Mouse (Mus musculus) liver, embryonic 15.5 days (tissue): ENCODE data around the gene Ccnd1. TPM values are rescaled to one million over a fixed set of nuclear protein-coding genes. Genes with fewer than 3 reads are reported as not detected.
"Not testable (repeated sequence)": the region's sequence is repeated elsewhere in the genome, so short reads cannot be mapped to it uniquely, and the experiment has no call there.

Source experiments
- ATAC-seq: fragments of 200-750 bp; cut with Nextera tagmentation; 2 replicates; pipeline ENCODE4 v1.8.0; 2017; ENCODE audit warnings: moderate number of reproducible peaks, mild to moderate bottlenecking, moderate library complexity; ENCODE audit not compliant: insufficient read depth
- H3K27ac ChIP-seq: fragments of 300-500 bp; sonication (generic); replicated peaks from 2 replicates; pipeline ENCODE4 v1.5.1; 2015; ENCODE audit warnings: mild to moderate bottlenecking, inconsistent platforms
- H3K27me3 ChIP-seq: fragments of 300-500 bp; sonication (generic); 2 replicates; pipeline ENCODE4 v1.6.1; 2015; ENCODE audit warnings: mild to moderate bottlenecking, inconsistent platforms
- H3K36me3 ChIP-seq: fragments of 300-500 bp; sonication (generic); replicated peaks from 2 replicates; pipeline ENCODE4 v1.6.1; 2015; ENCODE audit warnings: moderate library complexity, mild to moderate bottlenecking, inconsistent platforms
- H3K4me1 ChIP-seq: fragments of 300-500 bp; sonication (generic); replicated peaks from 2 replicates; pipeline ENCODE4 v1.6.1; 2015; ENCODE audit warnings: inconsistent platforms
- H3K4me2 ChIP-seq: fragments of 300-500 bp; sonication (generic); 2 replicates; pipeline ENCODE4 v1.6.1; 2015; ENCODE audit warnings: moderate library complexity, mild to moderate bottlenecking, inconsistent platforms
- H3K4me3 ChIP-seq: fragments of 300-500 bp; sonication (generic); replicated peaks from 2 replicates; pipeline ENCODE4 v1.5.1; 2015; ENCODE audit warnings: mild to moderate bottlenecking, inconsistent platforms
- H3K9ac ChIP-seq: fragments of 300-500 bp; sonication (generic); 2 replicates; pipeline ENCODE4 v1.6.1; 2015; ENCODE audit warnings: moderate library complexity, mild to moderate bottlenecking, inconsistent platforms
- H3K9me3 ChIP-seq: fragments of 300-500 bp; sonication (generic); replicated peaks from 2 replicates; pipeline ENCODE4 v1.6.1; 2016; ENCODE audit warnings: inconsistent platforms
- WGBS: fragments of 180-500 bp; shearing (Covaris S2); methylation state at CpG from one replicate; pipeline ENCODE4 v1.1.7; 2015; ENCODE audit warnings: mixed read lengths; ENCODE audit not compliant: insufficient replicate concordance; 5-methylcytosine and 5-hydroxymethylcytosine counted together
- polyA plus RNA-seq: library from polyadenylated mRNA; unstranded; fragments of >200 nt; fragmentation: Nextera tagmentation; extraction: Ambion mirVana; gene quantifications from 2 replicates; pipeline ENCODE4 v1.2.1, GENCODE M21; 2015

The Ccnd1 gene
- polyA plus RNA-seq, 1 experiment from 2014 or later, result 24.5 TPM

DNA sequence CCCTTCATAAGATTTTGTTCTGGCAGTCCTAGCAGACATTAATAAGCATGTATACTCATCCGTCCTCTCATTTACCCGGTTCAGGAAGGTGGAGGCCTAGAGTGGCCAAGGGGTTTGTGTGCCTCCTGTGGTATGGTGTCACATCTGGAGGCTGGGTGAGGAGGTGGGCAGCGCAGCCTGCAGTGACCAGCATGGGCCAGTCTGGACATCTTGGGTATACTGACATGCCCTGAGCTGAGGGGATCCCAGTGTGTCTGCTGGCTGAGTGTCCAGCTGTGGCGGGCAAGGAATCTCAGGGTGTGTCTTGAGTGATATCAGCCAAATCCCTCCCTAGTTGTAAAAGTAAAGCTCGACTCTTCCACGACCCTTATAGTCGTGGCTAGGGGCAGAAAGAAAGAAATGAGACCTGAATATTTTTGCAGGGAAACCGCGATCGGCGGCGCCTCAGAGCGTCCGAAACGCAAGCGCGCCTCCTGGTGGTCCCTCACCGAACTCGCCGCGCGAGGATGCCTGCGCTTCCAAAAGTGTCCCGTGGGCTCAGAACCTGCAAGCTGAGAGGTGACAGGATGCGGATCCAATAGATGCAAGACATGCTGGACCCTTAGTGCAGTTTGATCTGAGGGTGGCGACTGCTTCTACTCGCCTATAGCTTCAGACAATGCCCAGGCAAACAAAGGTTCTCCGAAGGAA is 32.9 kb downstream of the Ccnd1 start:
- H3K36me3 ChIP-seq, result no peaks in the 10 kb centered on the region
- WGBS, result 9% methylated on average over 28 of the region's 28 CpGs
- no peaks in the 10 kb centered on the region for H3K9me3 ChIP-seq
- H3K4me1 ChIP-seq, result peaks cover 8% of the 10 kb centered on the region; the same call in 1 of the 2 replicates
- ATAC-seq, result no peak
- peak overlapping the region; percentile 24 for H3K4me2 ChIP-seq
- no peak overlapping the region for H3K9ac ChIP-seq
- H3K4me3 ChIP-seq, result no peak overlapping the region
- peaks cover 41% of the 10 kb centered on the region for H3K27me3 ChIP-seq
- H3K27ac ChIP-seq, result no peak overlapping the region

DNA sequence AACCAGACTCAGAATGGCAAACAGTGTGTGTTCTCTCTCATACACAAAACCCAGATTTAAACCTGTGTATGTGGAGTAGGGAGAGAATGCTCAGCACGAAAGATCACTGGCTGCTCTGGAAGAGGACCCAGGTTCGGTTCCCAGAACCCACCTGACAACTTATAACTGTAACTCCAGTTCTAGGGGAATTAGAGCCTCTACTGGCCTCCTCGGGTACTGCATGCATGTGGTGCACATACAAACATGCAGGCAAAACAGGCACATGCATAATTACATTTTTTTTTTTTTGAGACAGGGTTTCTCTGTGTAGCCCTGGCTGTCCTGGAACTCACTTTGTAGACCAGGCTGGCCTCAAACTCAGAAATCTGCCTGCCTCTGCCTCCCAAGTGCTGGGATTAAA is 34.2 kb downstream of the Ccnd1 start:
- 68% methylated on average over 3 of the region's 3 CpGs for WGBS
- ATAC-seq, H3K9ac ChIP-seq, H3K4me2 ChIP-seq, H3K9me3 ChIP-seq, H3K27ac ChIP-seq, H3K36me3 ChIP-seq, H3K4me1 ChIP-seq, H3K4me3 ChIP-seq: not testable (repeated sequence)
- peaks cover 46% of the 10 kb centered on the region for H3K27me3 ChIP-seq

DNA sequence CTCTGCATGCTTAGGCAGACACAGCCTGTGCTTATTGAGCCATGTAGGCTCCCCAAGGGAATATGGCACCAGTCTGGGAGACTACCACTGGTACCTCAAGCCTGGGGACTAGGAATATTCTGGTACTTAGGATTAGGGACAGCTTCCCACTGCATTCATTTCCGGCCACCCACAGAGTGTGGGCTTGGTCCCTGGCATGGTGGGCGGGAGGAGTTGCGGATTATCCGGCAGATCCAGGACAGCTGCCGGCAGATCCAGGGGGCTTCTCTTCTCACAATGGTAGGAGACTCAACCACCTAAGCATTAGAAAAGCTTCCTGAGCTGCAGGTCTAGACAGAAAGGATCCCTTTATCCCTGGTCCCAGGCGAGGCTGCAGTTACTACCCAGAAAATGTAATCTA is 41.2 kb downstream of the Ccnd1 start:
- Histone ChIP-seq H3K9ac (no peak overlapping the region), H3K27me3 (peaks cover 83% of the 10 kb centered on the region), H3K36me3 (no peaks in the 10 kb centered on the region), H3K4me2 (no peak overlapping the region), H3K4me1 (peaks cover 23% of the 10 kb centered on the region), H3K9me3 (no peaks in the 10 kb centered on the region), H3K27ac (no peak overlapping the region), H3K4me3 (no peak overlapping the region)
- WGBS, result 53% methylated on average over 6 of the region's 6 CpGs
- no peak for ATAC-seq

DNA sequence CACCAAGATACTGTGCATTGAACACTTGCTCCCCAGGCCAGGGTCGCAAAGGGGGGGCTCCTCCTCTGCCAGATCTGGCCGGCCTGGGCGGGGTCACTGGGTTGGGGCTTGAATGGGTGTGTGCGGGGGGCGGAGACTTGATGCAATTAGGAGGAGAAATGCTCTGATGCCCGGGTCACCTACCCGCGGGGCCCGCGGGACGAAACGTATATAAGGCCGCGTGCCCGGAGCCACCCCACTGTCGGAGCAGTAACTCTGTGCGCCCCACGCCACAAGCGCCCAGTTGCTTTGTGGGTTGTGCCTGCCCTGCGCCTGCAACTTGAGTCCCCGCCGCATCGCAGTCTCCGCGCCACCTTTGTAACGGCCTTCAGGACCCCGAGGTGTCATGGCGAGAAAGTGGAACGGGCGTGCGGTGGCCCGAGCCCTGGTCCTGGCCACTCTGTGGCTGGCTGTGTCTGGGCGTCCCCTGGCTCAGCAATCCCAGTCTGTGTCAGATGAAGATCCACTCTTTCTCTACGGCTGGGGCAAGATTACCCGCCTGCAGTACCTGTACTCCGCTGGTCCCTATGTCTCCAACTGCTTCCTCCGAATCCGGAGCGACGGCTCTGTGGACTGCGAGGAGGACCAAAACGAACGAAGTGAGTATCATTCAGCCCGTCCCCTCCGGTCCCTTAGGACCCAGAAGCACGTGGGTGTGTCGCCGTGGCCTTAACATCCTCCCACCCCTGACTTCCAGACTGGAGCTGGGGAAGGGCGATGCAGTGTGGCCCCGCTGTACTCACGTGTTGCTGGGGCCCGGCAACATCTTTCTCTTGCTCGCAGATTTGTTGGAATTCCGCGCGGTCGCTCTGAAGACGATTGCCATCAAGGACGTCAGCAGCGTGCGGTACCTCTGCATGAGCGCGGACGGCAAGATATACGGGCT is 43.2 kb downstream of the Ccnd1 start, which contains the start of gene Fgf15:
Gene Fgf15, plus strand, starts transcription at position 238 of the 925 bp plus-strand sequence.
- H3K36me3 ChIP-seq, result no peaks in the 10 kb centered on the region
- H3K9ac ChIP-seq, result peak within 1 kb of the TSS; percentile 18; the same call in 1 of the 2 replicates
- peaks cover 23% of the 10 kb centered on the region for H3K4me1 ChIP-seq
- H3K4me2 ChIP-seq, result peak within 1 kb of the TSS; percentile 69
- H3K9me3 ChIP-seq, result no peaks in the 10 kb centered on the region
- no peak for ATAC-seq
- H3K27me3 ChIP-seq, result peaks cover 92% of the 10 kb centered on the region
- under 1% methylated on average over 65 of the region's 65 CpGs for WGBS
- H3K4me3 ChIP-seq, result peak within 1 kb of the TSS; percentile 46
- H3K27ac ChIP-seq, result no peak within 1 kb of the TSS

- ATAC-seq, result peak; percentile 37; the same call in 1 of the 2 replicates
- Histone ChIP-seq H3K4me2 (peak overlapping the region; percentile 69), H3K9ac (peak overlapping the region; percentile 18; the same call in 1 of the 2 replicates), H3K4me3 (peak overlapping the region; percentile 46), H3K36me3 (no peaks in the 10 kb centered on the region), H3K9me3 (no peaks in the 10 kb centered on the region), H3K4me1 (peaks cover 23% of the 10 kb centered on the region), H3K27ac (no peak overlapping the region), H3K27me3 (peaks cover 90% of the 10 kb centered on the region)
- WGBS, result 2% methylated on average over 37 of the region's 37 CpGs
Observed at GRCm38 (mm10) chr7:144895305-144896111, 44.2 kb downstream of the Ccnd1 start.

GRCm38 (mm10) chr7:144894706-144895105 is 45.0 kb downstream of the Ccnd1 start:
- Histone ChIP-seq H3K4me3 (no peak overlapping the region), H3K27me3 (peaks cover 90% of the 10 kb centered on the region), H3K9ac (no peak overlapping the region), H3K4me2 (peak overlapping the region; percentile 69), H3K9me3 (no peaks in the 10 kb centered on the region), H3K36me3 (no peaks in the 10 kb centered on the region), H3K4me1 (peaks cover 23% of the 10 kb centered on the region), H3K27ac (no peak overlapping the region)
- no peak for ATAC-seq
- WGBS, result 7% methylated on average over 4 of the region's 4 CpGs

- peaks cover 23% of the 10 kb centered on the region for H3K4me1 ChIP-seq
- H3K9ac ChIP-seq, result no peak overlapping the region
- 8% methylated on average over 5 of the region's 5 CpGs for WGBS
- no peaks in the 10 kb centered on the region for H3K36me3 ChIP-seq
- H3K27me3 ChIP-seq, result peaks cover 90% of the 10 kb centered on the region
- no peak for ATAC-seq
- H3K4me2 ChIP-seq, result no peak overlapping the region
- H3K9me3 ChIP-seq, result no peaks in the 10 kb centered on the region
- H3K27ac ChIP-seq, result no peak overlapping the region
- no peak overlapping the region for H3K4me3 ChIP-seq
Observed at GRCm38 (mm10) chr7:144894191-144894590, 45.5 kb downstream of the Ccnd1 start.

DNA sequence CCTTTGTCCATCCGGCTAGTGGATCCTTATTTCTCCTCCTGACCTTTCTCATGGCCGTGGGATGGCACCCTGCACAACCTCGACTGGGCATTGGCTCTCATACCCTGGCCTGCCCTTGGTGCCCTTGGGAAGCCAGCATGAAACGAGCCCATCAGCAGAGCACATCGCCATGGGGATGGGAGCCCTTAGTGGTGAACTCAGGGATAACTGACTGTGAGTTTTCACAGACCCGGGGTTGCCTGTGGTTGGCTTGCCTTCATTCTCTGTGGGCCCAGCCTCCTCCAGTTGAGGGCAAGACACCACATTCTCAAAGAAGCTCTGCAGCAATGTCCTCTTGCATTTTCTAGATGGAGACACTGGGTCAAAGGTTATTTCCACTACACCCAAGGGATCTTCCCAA is 47.4 kb downstream of the Ccnd1 start:
- H3K27ac ChIP-seq, result no peak overlapping the region
- peaks cover 23% of the 10 kb centered on the region for H3K4me1 ChIP-seq
- H3K9ac ChIP-seq, result no peak overlapping the region
- H3K27me3 ChIP-seq, result peaks cover 86% of the 10 kb centered on the region
- H3K4me2 ChIP-seq, result no peak overlapping the region
- no peak overlapping the region for H3K4me3 ChIP-seq
- WGBS, result 38% methylated on average over 6 of the region's 6 CpGs
- H3K9me3 ChIP-seq, result no peaks in the 10 kb centered on the region
- ATAC-seq, result no peak
- H3K36me3 ChIP-seq, result no peaks in the 10 kb centered on the region

DNA sequence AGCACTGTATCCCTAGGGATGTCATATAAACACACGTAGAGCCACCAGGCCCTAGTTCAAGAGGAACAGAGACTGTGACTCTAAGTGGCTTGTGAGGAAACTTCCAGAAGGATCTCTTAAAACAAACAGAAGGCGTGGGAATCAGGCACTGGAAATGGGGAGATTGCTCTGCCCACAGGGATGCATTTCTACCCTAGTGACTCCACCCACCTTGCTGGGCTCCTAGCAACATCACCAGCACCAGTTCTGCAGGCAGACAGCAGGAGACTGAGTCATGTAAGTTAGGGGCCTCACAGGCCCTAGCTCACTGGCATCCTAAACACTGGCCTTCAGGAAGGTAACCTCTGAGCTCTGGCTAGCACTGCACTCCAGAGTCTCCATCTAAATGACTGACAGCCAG is 47.9 kb downstream of the Ccnd1 start:
- Histone ChIP-seq H3K27ac (no peak overlapping the region), H3K9ac (no peak overlapping the region), H3K4me3 (no peak overlapping the region), H3K27me3 (peaks cover 81% of the 10 kb centered on the region), H3K9me3 (no peaks in the 10 kb centered on the region), H3K4me2 (no peak overlapping the region), H3K4me1 (peaks cover 20% of the 10 kb centered on the region), H3K36me3 (no peaks in the 10 kb centered on the region)
- WGBS, result 50% methylated on average over 2 of the region's 2 CpGs
- ATAC-seq, result no peak

GRCm38 (mm10) chr7:144890661-144891060 is 49.1 kb downstream of the Ccnd1 start:
- WGBS, result 60% methylated on average over 1 of the region's 1 CpGs

More at GRCm38 (mm10) chr7:144890661-144891060, 49.1 kb downstream of the Ccnd1 start:
- H3K9me3 ChIP-seq, H3K36me3 ChIP-seq, H3K4me1 ChIP-seq, H3K4me2 ChIP-seq, H3K4me3 ChIP-seq, H3K27ac ChIP-seq, H3K9ac ChIP-seq, ATAC-seq: not testable (repeated sequence)
- peaks cover 69% of the 10 kb centered on the region for H3K27me3 ChIP-seq
